Mouse (Mus musculus): ENCODE results near the gene Adamtsl4.
"Not testable (repeated sequence)": the region's sequence is repeated elsewhere in the genome, so short reads cannot be mapped to it uniquely, and the experiment has no call there.

Adamtsl4 gene

DNA sequence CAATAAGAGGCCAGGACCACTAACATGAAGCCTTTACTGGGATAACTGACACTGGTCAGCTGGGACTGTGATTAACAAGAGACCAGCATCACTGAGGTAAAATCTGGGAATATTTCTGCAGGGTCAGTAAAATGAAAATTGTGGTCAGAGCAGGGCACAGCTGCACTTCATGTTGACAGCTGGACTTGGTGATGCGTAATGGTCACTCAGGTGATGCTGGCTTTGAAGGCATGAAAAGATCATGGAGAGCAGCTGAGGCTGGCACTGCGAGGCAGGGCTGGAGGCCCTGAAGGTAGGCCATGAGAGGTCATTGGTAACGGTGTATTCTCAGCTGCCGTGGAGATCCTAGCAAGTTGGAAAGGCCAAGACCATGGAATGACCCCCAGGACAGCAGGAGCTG is 10.6 kb upstream of the Adamtsl4 start:
- DNase-seq, result no peak

DNA sequence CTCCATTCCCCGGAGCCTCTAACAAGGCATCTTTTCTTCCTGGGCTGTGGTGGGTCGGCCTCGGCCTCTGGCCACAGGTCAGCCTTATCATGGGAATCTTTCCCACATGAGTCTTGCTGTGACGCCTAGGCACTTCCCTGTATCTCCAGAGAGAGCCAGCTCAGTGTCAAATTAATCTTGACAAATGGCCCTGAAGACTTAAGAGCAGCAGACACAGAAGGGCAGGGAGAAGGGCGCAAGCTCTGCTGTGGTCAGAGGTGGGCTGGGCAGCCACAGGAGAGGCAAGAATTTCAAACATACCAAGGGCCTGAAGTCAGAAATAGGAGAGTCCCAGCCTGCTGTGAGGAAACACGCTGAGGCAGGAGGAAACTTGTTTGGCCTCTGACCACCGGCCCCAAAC is 8.6 kb upstream of the Adamtsl4 start:
- no peak for DNase-seq

DNA sequence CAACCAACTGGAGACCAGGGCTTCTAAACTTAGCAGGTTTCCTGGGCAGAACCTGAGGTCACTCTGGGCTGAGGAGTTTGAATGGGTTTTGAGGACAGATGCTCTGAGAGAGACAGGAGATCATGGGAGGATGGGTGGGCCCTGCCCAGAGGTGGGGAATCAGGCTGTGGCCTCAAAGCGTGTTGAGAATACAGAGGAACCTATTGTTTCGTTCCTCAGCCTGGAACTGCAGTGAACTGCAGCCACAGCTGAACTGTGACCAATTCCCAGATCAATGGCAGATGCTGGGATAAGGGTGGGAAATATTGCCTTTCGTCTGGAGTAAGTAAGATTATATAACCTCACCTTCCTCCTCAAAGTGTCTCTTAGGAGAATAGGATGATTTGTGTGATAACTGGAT is 8.1 kb upstream of the Adamtsl4 start:
- DNase-seq, result no peak

DNA sequence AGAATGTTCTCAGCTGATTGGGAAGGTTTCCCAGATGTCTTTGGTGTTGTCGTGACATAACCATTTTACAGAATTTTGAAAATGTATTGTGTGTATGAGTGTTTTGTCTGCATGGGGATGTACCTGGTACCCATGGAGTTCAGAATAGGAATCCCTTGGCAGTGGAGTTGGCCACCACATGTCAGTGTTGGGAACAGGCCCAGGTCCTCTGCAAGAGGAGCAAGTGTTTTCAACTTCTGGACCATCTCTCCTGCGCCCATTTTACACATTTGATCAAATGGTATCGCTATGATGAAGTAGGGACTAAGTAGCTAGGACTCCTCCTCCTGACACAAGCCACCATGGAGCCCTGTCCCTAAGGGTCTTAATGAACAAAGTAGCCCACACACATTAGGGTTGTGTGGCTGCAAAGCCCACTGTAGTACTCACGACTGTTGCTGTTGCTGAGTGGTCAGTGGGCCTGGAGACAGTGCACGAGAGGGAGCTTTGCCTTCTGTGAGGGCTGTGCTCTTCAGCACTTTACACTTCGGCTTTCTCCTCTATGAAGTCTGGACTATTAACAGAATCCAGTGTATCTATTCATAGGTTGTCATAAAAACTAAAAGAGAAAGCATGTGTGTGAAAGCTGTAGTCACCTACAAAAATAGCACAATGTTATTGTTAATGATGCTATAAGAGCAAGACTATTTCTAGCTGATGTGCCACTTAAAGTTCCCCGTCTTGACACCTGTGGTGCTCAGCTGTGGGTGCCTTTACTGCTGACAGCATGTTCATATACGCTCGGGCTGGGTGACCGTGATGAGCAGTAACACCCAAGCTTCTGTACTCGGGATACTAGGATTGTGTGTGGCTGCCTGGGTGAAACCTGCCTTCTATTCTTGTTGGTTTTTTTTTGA is 7.3 kb upstream of the Adamtsl4 start:
- no peak for DNase-seq

DNA sequence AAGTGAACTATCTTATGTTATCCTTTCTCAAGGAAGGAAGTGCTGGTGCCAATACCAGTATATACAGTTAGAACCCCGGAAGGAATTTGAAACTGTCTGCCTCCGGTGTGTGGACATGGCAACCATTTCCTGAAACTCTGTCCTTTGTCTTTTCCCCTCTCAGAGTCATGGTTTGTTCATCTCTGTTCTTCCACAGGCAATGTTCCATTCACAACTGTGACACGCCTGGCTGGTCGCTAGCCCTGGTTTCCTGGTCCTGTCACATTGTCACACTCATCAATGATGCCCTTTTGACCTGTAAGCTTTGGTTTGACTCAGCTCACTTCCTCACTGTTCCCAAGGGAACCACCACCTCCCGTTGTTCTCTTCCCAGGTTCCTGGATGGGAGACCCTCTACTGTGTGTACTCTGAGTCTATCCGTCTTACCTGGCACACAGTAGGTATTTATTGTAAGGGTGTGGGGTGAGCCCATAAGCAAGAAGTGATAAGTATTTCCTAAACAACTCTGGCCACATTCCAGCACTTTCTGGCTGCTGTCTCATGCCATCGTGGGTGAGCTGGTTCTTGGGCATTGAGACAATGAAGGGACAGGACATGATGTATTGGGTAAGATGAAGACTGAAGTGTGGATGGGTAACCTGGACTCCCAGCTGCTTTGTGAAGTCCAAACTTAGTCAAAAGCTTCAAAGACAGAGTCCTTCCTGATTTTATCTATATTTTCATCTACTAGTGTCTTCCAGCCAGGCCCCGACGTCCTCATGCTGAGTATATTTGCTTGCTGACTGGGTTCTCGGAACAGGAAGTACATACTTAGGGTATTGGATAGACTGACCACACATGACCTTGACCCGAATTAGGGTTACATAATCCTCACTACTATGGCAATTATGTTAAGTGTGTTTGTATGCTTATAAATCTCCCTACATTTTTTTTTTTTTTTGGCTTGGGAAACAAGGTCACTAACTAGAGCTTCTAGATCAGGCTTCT is 6.4 kb upstream of the Adamtsl4 start:
- DNase-seq, result no peak

DNA sequence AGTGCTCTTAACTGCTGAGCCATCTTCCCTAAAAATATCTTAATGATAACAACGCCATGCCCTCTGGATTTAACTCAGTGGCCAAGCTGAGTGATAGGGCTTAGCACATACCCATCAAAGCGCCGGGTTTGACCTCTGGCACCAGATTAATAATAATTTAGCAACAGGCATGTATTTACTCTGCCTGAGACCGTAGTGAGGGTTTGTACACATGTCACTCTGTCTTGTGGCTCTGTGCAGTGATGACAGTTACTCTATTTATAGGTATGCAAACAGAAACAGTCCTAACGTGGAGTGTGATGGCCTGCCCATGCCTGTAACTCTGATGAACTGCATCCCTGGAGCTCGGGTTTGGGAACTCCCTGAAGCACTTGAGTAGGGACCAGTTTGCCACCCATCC is 5.0 kb upstream of the Adamtsl4 start:
- DNase-seq, result no peak

DNA sequence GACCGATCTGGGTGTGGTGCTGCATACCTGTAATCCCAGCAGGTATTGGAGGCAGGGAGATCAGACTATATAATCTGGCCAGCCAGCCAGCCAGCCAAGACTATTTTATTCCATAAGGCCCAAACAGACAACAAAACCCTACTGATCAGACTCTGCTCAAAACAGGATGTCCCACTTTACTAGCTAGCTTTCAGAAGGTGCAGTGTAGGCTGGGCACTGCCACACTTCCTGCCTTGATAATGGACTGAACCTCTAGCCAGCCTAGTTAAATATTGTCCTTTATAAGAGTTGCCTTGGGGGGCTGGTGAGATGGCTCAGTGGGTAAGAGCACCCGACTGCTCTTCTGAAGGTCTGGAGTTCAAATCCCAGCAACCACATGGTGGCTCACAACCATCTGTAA is 2.8 kb upstream of the Adamtsl4 start:
- not testable (repeated sequence) for DNase-seq

DNA sequence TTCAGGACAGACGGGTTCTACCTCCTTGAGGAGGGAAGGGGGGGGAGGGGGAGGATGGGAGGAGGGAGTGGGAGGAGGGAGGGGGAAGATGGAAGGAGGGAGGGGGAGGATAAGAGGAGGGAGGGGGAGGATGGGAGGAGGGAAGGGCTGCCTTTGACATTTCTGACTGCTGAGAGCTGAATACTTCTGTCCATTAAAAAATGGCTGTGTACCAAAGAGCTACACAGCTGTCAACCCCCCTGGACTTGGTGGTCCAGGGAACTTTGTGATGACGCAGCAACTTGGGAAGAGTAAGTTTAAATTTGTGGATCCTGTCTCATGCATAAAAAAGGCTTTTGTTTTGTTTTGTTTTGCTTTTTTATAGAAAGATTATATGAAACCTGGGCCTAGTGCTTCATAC is 2.2 kb upstream of the Adamtsl4 start:
- no peak for DNase-seq

DNA sequence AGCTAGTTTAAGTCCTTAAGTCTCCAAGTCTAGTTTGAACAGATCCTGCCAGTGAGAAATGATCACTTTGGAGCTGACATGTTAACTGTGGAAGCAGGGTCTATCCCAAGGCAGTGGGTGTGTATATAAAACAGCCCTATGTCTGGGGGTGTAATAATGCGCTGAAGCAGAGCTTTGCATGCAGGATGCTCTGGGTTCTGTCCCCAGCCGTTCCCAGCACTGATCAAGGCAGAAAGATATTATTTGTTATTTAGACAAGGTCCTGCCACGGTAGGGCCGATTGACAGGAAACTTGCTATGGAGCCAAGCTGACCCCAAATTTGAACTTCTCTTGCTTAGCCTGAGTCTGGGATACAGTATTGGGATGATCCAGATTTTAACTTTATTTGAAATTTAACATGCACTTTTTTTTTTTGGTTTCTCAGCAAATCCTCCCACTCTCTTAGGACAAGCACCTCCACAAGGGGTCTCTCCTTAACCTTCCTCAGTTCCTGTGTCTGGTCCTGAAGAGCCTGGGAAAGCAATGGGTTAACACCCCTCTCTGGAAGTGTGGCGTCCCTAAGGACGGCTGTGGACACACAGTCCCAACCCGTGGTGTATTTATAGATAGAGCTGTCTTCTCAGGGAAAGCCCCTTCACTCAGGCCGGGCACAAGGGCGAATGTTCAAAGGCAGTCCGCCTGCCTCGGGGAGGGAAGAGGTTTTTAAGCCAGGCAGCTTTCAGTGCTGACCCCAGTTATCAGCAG is 1.6 kb upstream of the Adamtsl4 start:
- DNase-seq, result no peak

DNA sequence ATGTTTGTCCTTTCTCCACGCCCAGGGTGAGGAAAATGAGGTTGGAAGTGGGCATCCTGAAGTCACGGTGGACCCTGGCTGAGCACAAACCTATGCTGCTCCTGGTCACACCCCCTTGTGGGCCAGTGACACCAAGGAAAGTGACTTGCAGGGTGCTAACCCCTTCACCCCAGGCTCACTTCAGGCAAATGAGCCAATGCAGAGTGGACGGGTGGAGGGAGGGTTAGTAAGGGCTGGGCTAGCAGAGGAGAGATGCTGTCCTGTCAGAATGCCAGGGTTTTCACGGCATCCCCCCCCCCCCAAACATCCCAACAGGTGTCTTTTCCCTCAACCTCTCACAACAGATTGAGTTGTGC is 571 bp downstream of the Adamtsl4 start:
- DNase-seq, result no peak

DNA sequence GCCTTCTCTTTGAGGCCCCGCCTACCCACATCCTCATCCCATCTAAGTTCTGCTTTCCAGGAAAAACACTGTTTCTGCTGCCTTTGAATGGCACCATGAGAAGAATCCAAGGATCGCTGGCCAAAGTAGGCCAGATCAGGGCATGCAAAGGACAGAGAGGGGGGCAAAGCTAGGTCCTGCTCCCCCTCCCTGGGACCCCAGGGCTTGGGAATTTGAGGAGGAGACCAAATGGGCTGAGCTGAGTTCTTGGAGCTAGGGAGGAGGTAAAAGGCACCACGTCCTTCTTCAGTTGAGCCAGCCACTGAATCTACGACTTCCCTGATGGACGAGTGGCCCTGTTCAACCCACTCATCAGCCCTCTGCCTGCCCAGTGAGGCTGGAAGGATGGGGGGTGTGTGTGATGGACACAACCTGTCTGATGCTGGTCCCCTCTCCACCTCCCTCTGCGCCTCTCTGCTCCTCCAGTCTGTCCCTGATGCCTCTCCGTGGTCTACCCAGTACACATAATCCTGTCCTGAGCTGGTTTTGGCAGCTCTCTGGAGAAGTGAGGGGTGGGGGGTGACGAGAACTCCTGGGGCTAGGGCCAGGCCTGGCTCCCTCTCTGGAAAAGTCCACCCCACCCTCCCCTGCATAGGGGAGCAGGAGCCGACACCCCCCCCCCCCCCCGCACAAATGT is 1.1 kb downstream of the Adamtsl4 start:
- DNase-seq, result no peak

DNA sequence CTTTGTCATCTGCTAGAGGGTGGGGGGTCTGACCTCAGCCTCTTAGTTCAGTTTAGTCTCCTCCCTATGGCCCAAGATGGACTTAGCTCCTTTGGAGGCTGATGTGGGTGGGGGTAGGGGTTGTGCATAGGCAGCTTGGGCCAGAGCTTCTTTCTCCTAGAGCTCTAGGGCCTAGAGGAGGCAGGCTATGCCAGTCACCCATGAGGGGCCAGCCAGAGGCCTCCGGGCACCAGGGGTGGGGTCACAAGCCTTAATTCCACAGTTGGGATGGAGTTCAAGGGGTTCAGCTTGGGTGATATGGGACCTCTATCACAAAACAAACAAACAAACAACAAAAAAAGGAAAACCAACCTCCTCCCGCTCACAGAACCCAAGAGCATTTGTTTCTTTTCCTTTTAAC is 2.0 kb downstream of the Adamtsl4 start:
- no peak for DNase-seq

DNA sequence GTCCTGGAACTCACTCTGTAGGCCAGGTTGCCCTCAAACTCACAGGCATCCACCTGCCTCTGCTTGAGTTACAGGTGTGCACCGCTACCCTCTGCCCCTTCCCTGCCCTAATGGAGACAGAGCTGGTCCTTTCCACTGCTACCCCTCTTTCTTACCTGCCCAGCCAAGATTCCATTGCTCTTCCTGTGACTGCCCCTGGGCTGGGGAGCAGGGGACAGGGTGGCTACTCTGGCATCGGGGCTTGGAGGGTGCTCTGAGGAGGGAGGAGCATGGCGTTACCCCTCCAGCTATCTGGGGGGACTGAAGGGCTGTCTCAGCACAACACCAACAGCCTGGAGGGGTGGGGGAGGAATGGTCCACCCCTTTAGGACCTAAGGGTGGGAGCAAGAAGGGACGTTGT is 2.4 kb downstream of the Adamtsl4 start:
- no peak for DNase-seq

DNA sequence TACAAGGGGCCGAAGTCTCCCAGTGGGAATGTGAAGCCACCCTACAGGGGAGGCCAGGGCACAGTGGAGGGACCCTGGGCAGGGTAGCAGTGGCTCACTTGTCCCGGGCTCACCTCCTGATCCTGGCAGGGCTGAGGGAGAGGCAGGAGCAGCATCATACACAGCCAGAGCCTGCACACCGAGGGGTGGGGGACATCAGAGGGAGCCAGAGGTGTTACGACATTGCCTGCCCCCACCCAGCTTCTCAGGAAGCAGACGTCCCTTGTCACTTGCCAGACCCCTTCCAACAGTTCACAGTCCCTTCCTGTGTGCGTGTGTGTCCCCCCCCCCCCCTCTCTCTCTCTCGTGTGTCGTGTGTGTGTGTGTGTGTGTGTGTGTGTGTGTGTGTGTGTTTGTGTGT is 2.9 kb downstream of the Adamtsl4 start:
- no peak for DNase-seq

DNA sequence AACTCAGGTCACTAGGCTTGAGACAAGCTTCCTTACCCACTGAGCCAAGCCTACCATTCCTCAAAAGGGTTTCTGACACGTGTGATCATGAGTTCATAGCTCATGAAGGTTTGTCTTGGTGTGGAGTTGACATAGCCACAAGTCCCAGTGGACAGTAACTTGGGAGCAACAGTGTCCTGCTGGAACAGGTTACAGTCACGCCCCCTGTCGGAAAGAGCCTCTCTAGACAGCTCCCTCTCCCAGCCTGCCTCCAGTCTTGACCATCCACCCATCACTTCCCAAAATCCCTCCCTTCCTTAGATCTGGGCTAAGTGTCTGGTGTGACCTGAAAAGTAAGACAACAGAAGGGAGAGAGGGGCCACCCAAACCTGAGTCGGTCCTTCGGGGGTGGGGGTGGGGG is 4.8 kb downstream of the Adamtsl4 start:
- DNase-seq, result no peak

DNA sequence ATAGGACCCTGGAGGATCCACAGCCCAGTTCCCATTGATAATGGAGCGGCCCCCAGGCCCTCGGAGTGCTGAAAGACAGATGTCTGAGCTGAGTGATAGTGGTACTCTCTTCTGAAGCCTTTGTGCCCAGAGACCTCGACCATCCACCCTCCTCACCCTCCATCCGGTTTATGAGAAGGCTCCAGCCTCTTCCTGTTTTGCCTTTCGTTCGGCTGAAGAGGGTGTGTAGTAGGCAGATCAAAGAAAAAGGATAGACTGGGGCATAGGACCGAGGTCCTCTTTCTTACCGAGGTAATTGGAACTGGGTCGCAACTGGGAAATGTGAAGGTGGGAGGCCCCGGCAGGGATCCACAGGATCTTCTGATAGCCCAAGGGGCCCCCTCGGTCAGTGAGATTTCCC is 6.4 kb downstream of the Adamtsl4 start:
- DNase-seq, result no peak

DNA sequence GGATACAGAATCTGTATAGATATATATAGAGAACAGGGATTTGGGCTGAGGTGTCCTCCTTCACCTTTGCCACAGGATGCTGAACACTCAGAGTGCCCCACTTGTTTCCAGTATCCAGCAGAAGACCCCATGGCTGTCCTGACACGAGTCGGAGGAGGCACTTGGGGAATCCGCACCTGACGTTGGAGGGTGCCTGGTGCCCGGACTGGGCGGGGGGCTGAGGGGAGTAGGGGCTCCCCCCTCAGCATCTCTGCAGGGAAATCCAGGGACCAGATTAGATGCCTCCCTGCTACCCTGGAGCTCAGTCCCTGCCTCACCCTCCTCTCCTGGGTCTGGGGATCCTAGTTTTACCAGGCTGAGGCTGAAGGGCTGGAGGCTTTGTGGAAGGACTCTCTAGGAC is 7.0 kb downstream of the Adamtsl4 start:
- DNase-seq, result no peak

DNA sequence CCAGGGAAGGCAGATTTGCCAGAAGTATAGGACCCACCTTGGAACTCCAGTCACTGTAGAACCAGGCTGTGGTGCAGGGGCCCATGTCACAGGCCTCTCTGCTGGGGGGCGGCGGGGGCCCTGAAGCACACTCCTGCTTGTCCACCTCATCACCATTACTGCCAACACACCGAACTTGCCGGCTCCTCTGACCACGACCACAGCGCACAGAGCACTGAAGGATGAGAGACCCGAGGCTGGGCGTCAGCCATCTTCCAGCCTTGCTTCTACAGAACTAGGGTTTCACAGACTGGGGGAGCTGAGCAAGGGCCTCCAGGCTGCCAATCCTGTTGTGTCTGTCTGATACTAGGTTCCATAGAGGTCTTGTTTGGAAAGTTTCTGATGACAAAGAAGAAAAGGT is 8.2 kb downstream of the Adamtsl4 start:
- no peak for DNase-seq

DNA sequence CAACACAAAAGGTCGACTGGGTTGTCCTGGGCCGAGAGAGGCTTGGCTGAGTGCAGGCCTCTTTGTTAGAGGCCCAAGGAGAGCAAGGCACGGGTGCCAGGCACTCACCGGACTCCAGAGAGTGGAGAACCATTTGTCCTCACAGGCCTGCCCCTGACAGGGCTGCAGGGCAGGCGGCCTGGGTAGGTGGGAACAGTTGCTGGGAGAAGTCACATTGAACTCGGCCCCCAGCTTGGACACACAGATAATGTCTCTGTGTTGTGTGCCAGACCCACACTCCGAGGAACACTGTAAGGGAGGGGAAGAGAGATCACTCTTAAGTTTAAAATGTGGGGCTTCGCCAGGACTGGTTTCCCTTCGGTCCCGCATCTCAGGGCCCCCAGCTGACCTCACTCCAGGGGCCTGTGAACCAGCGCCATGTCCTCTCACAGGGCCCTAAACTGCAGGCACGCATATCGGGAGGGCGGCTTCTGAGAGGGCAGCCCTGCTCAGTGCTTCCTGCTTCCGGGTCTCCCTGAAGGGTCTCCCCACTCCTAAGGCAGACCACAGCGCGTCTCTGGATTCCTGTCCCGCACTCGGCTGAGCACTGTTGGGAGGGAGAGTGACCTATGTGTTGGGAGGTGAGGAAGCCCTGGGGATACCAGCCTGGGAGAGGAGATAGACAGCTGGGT is 10.2 kb downstream of the Adamtsl4 start:
- no peak for DNase-seq

DNA sequence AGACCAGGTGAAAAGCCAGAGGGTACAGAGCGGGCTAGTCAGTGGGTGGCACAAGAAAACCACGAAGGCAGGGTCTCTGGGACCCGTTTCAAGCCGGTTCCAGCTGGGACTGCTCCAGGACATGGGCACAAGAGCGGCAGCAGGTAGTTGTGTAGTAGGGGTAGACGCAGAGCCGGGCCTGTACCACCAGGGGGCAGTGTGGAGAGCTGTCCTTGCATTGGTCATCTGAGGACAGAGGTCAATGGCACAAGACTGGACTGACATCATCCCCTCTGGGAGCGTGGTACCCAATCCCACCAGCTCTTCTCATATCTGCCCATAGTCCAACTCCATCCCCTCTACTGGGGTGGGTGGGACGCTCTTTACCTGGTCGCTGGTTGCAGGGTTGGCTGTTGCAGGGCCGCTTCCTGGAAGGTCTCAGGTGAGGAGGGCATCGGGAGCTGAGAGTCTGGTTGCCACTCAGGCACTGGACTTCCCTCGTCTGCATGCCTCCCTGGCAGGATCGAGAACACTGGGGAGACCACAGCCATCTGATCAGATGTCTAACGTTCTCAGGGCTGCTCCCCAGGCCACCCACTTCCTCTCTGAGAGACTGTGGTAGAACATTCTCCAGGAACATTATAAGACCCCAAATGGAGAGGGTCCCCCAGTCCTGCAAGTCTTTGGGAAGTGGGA is 10.8 kb downstream of the Adamtsl4 start:
- peak; percentile 70 to 81 for DNase-seq
